Mouse (Mus musculus) hindbrain, embryonic 16.5 days (tissue): ENCODE measurements around the gene Calcoco1. TPM values are rescaled to one million over a fixed set of nuclear protein-coding genes. Genes with fewer than 3 reads are reported as not detected.
"Not testable (repeated sequence)": the region's sequence is repeated elsewhere in the genome, so short reads cannot be mapped to it uniquely, and the experiment has no call there.

Experiments used
- ATAC-seq: fragments of 200-750 bp; cut with Nextera tagmentation; 2 replicates; pipeline ENCODE4 v1.8.0; 2017; ENCODE audit warnings: moderate TSS enrichment, moderate library complexity
- H3K27ac ChIP-seq: fragments of 300-500 bp; sonication (generic); 2 replicates; pipeline ENCODE4 v1.5.1; 2014; ENCODE audit warnings: low read depth, mild to moderate bottlenecking, control low read depth, low read length, moderate library complexity
- H3K27me3 ChIP-seq: fragments of 300-500 bp; sonication (generic); replicated peaks from 2 replicates; pipeline ENCODE4 v1.6.1; 2014; ENCODE audit warnings: low read length; ENCODE audit not compliant: control insufficient read depth, insufficient read depth
- H3K36me3 ChIP-seq: fragments of 300-500 bp; sonication (generic); 2 replicates; pipeline ENCODE4 v1.6.1; 2014; ENCODE audit warnings: mild to moderate bottlenecking, low read length, moderate library complexity, mixed read lengths; ENCODE audit not compliant: control insufficient read depth, insufficient read depth
- H3K4me1 ChIP-seq: fragments of 300-500 bp; sonication (generic); 2 replicates; pipeline ENCODE4 v1.6.1; 2014; ENCODE audit warnings: low read depth, low read length; ENCODE audit not compliant: control insufficient read depth, insufficient read depth
- H3K4me2 ChIP-seq: fragments of 300-500 bp; sonication (generic); 2 replicates; pipeline ENCODE4 v1.6.1; 2014; ENCODE audit warnings: mild to moderate bottlenecking, low read length, control low read depth, moderate library complexity
- H3K4me3 ChIP-seq: fragments of 300-500 bp; sonication (generic); 2 replicates; pipeline ENCODE4 v1.5.1; 2014; ENCODE audit warnings: mild to moderate bottlenecking, low read length, control low read depth, moderate library complexity
- H3K9ac ChIP-seq: fragments of 300-500 bp; sonication (generic); 2 replicates; pipeline ENCODE4 v1.6.1; 2014; ENCODE audit warnings: low read depth, mild to moderate bottlenecking, control low read depth, low read length, moderate library complexity
- H3K9me3 ChIP-seq: fragments of 300-500 bp; sonication (generic); 2 replicates; pipeline ENCODE4 v1.6.1; 2014; ENCODE audit warnings: mild to moderate bottlenecking, low read length, moderate library complexity; ENCODE audit not compliant: control insufficient read depth
- WGBS: fragments of 180-500 bp; shearing (Covaris S2); extraction: QIAGEN DNeasy Blood & Tissue Kit; methylation state at CpG from one replicate; pipeline ENCODE4 v1.1.7; 2014; 5-methylcytosine and 5-hydroxymethylcytosine counted together
- microRNA counts: library from miRNA; unstranded; fragments of <30 nt; microRNA quantifications from one replicate; lab custom pipeline; 2016
- microRNA-seq: library from miRNA; unstranded; fragments of <30 nt; microRNA quantifications from one replicate; pipeline ENCODE4, GENCODE M21; 2017
- polyA plus RNA-seq: library from polyadenylated mRNA; unstranded; fragments of >200 nt; fragmentation: Nextera tagmentation; extraction: Ambion mirVana; gene quantifications from 2 replicates; pipeline ENCODE4 v1.2.1, GENCODE M21; 2015

The Calcoco1 gene
- polyA plus RNA-seq, 1 experiment from 2014 or later: 34.6 TPM

GRCm38 (mm10) chr15:102670281-102670680 is 51.7 kb downstream of the Calcoco1 start:
- peaks cover 24% of the 10 kb centered on the region for H3K4me1 ChIP-seq
- H3K27me3 ChIP-seq: no peaks in the 10 kb centered on the region
- peak overlapping the region; percentile 83 for H3K9ac ChIP-seq
- peak overlapping the region; percentile 53 for H3K4me3 ChIP-seq
- peak overlapping the region; percentile 66 for H3K4me2 ChIP-seq
- ATAC-seq: no peak; the same call in 1 of the 2 replicates
- H3K9me3 ChIP-seq: no peaks in the 10 kb centered on the region
- H3K27ac ChIP-seq: peak overlapping the region; percentile 91
- WGBS: 9% methylated on average over 6 of the region's 6 CpGs
- H3K36me3 ChIP-seq: peaks cover 8% of the 10 kb centered on the region; the same call in 1 of the 2 replicates

DNA sequence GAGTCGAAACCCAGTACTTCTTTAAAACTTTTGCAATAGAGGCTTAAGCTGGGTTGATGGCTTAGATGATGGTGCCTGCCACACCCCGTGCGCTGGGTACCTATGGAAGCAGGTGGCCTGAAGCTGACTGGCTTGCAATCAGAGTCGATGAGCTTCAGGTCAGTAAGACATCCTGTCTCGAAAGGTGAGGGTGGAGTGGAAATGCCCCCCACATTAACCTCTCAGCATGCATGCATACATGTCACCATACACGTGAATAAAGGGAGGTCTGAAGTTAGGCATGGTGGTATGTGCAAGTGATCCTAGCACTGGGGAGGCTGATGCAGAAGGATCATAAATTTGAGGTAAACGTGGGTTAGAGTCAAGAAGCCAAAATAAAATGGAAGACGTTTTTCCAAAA is 52.4 kb downstream of the Calcoco1 start:
- no peak for ATAC-seq
- H3K9me3 ChIP-seq: no peaks in the 10 kb centered on the region
- H3K9ac ChIP-seq: no peak overlapping the region
- no peaks in the 10 kb centered on the region for H3K27me3 ChIP-seq
- H3K4me1 ChIP-seq: peaks cover 24% of the 10 kb centered on the region
- WGBS: 90% methylated on average over 8 of the region's 8 CpGs
- peaks cover 10% of the 10 kb centered on the region for H3K36me3 ChIP-seq
- no peak overlapping the region for H3K27ac ChIP-seq
- no peak overlapping the region for H3K4me3 ChIP-seq
- peak overlapping the region; percentile 66; the same call in 1 of the 2 replicates for H3K4me2 ChIP-seq

- H3K36me3 ChIP-seq: peaks cover 25% of the 10 kb centered on the region
- H3K9ac ChIP-seq: no peak overlapping the region
- no peak overlapping the region for H3K27ac ChIP-seq
- no peaks in the 10 kb centered on the region for H3K9me3 ChIP-seq
- H3K4me1 ChIP-seq: 0 out of 2 replicates have a peak, but pooled peaks cover 5% of the 10 kb centered on the region
- H3K4me2 ChIP-seq: no peak overlapping the region
- no peaks in the 10 kb centered on the region for H3K27me3 ChIP-seq
- ATAC-seq: no peak
- no peak overlapping the region for H3K4me3 ChIP-seq
- 57% methylated on average over 4 of the region's 4 CpGs for WGBS
These were observed 56.5 kb downstream of the Calcoco1 start for GRCm38 (mm10) chr15:102665494-102665893.

GRCm38 (mm10) chr15:102663825-102664224 is 58.2 kb downstream of the Calcoco1 start:
- no peak overlapping the region for H3K4me3 ChIP-seq
- no peak overlapping the region for H3K9ac ChIP-seq
- peaks cover 26% of the 10 kb centered on the region for H3K36me3 ChIP-seq
- H3K4me2 ChIP-seq: no peak overlapping the region
- H3K27ac ChIP-seq: no peak overlapping the region
- ATAC-seq: no peak
- H3K27me3 ChIP-seq: no peaks in the 10 kb centered on the region
- no peaks in the 10 kb centered on the region for H3K4me1 ChIP-seq
- H3K9me3 ChIP-seq: no peaks in the 10 kb centered on the region
- WGBS: 87% methylated on average over 8 of the region's 8 CpGs

DNA sequence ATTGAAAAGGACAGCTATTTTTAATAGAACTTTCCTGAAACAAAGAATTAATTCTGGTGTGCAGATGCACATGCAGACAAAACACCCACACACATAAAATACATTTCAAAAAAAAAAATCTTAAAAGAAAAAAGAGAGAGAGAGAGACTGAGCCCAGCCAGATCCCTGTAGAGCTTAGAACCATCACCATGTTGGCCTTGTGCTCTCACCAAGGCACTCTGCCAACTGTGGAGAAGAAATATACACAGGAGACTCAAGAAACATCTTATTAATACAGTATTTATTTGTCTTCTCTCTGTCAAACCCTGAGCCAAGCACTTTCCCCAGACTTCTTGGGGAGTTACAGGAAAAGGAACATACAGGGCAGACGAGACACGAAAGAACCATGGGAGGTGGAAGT is 59.4 kb downstream of the Calcoco1 start:
- WGBS: no CpG with 5 or more reads among the region's 2 CpGs
- H3K9ac ChIP-seq, H3K9me3 ChIP-seq, H3K4me2 ChIP-seq, H3K4me3 ChIP-seq, H3K27me3 ChIP-seq, H3K4me1 ChIP-seq, H3K27ac ChIP-seq, ATAC-seq: not testable (repeated sequence)
- peaks cover 26% of the 10 kb centered on the region for H3K36me3 ChIP-seq

- no peak overlapping the region for H3K4me3 ChIP-seq
These were observed 64.0 kb downstream of the Calcoco1 start for GRCm38 (mm10) chr15:102657926-102658381.

More at GRCm38 (mm10) chr15:102657926-102658381, 64.0 kb downstream of the Calcoco1 start:
- Histone ChIP-seq H3K27me3 (no peaks in the 10 kb centered on the region), H3K9ac (no peak overlapping the region), H3K27ac (peak overlapping the region; percentile 84), H3K4me1 (no peaks in the 10 kb centered on the region), H3K9me3 (no peaks in the 10 kb centered on the region), H3K4me2 (no peak overlapping the region), H3K36me3 (peaks cover 3% of the 10 kb centered on the region)
- 66% methylated on average over 3 of the region's 3 CpGs for WGBS
- ATAC-seq: no peak

MicroRNAs encoded within 50 kb of the gene (microRNA counts, 519-probe panel; counts per million panel counts)
- 2,198 counts per million, percentile 44 among the panel's probes with 10 or more counts for microRNA mmu-miR-688 (lab: Ali Mortazavi, UCI)

Small RNA genes lying within 50 kb of the gene (microRNA-seq; reads per million reads assigned to microRNA genes)
- 0.62 reads per million for gene Mir688

Other genes starting within 250 kb of the Calcoco1 start
- 8.1 and 21.8 TPM in 2 replicates for gene Gm10337, start 218.5 kb downstream of the Calcoco1 start, polyA plus RNA-seq
- gene Map3k12, start 205.1 kb downstream of the Calcoco1 start, polyA plus RNA-seq: 55.7 and 62.4 TPM in 2 replicates
- gene Tarbp2, start 204.0 kb downstream of the Calcoco1 start, polyA plus RNA-seq: 104 and 109 TPM in 2 replicates
- 4.1 and 5.0 TPM in 2 replicates for gene Npff, start 197.2 kb downstream of the Calcoco1 start, polyA plus RNA-seq
- not detected in 2 replicates for gene Gm28047, start 97.1 kb downstream of the Calcoco1 start, polyA plus RNA-seq
- 16.5 and 20.6 TPM in 2 replicates for gene Atf7, start 96.7 kb downstream of the Calcoco1 start, polyA plus RNA-seq
- 41.0 and 50.2 TPM in 2 replicates for gene Atp5g2, start 49.8 kb downstream of the Calcoco1 start, polyA plus RNA-seq
- not detected in 2 replicates for gene Hoxc13, start 198.9 kb upstream of the Calcoco1 start, polyA plus RNA-seq
- not detected in 2 replicates for gene Hoxc12, start 214.6 kb upstream of the Calcoco1 start, polyA plus RNA-seq
- gene Hoxc11, start 232.2 kb upstream of the Calcoco1 start, polyA plus RNA-seq: not detected in 2 replicates
- gene Hoxc10, start 244.6 kb upstream of the Calcoco1 start, polyA plus RNA-seq: not detected in 2 replicates
- 19.1 and 20.4 TPM in 2 replicates for gene Hoxc5, start 245.3 kb upstream of the Calcoco1 start, polyA plus RNA-seq